9 mouse cellular contexts compared by ENCODE assay signal in genomic region chr7:100005790-100006189, GRCm38 (mm10). TPM values are rescaled to one million over a fixed set of nuclear protein-coding genes. Genes with fewer than 3 reads are reported as not detected.
DNase-seq lines count a peak whose midpoint lies in the region; ATAC-seq and TF ChIP-seq lines count a peak whose summit lies in the region.
"Had no signal": no experiment of that assay in that cellular context is flagged by ENCODE, and none has a peak within 500 bp of the region (broad histone marks: within the 10 kb centered on the region; RNA-seq: fewer than 3 reads in every experiment).

TSS of gene Chrdl2 (plus strand) at chr7:100006172.

- TF ChIP-seq CTCF in left cerebral cortex, adult 2 months (IDR thresholded peaks at IDR 0.05): no peak

- peaks cover 68% of the 10 kb centered on the region for H3K27me3 ChIP-seq in heart, embryonic 14.5 days (ENCODE audit: control insufficient read depth, insufficient read depth, low read length)
- H3K27me3 ChIP-seq in midbrain, embryonic 16.5 days (ENCODE audit: control insufficient read depth, insufficient read depth, low read depth, low read length): peaks cover 42% of the 10 kb centered on the region

- peak; percentile 24 to 36 for DNase-seq in left cerebral cortex, adult 2 months (ENCODE audit: extremely low spot score in 1 of 2, low spot score in 2 of 2)
- DNase-seq in left cerebral cortex, adult 11 months (ENCODE audit: low spot score): no peak
- peak; percentile 58 to 75 for DNase-seq in kidney, postnatal 4 days
- DNase-seq in thymus, postnatal 25 days: peak; percentile 28

- peak; percentile 30; the same call in 1 of the 2 replicates for ATAC-seq in common myeloid progenitor, adult 5-6 weeks (replicated peaks; ENCODE audit: low read depth, poor library complexity, severe bottlenecking)
- ATAC-seq in heart, embryonic 14.5 days (ENCODE audit: insufficient number of reproducible peaks, insufficient read depth, low FRiP score, low read depth): no peak
- ATAC-seq in midbrain, embryonic 16.5 days: peak; percentile 91
- ATAC-seq in monocyte, adult 5-6 weeks (replicated peaks; ENCODE audit: insufficient number of reproducible peaks, low FRiP score, low TSS enrichment, poor library complexity, severe bottlenecking): no peak

- H3K4me1 ChIP-seq in heart, embryonic 14.5 days (ENCODE audit: control insufficient read depth in 2 of 2, insufficient read depth in 2 of 2, low read length in 2 of 2): peaks cover 0 to 14% of the 10 kb centered on the region in 2 experiments; a peak in 3 of 4 replicates
- peaks cover 5% of the 10 kb centered on the region; the same call in 1 of the 2 replicates for H3K4me1 ChIP-seq in midbrain, embryonic 16.5 days (ENCODE audit: control insufficient read depth, insufficient read depth, low read length)

- no peaks in the 10 kb centered on the region for H3K9me3 ChIP-seq in heart, embryonic 14.5 days (ENCODE audit: control insufficient read depth, low read length)
- no peaks in the 10 kb centered on the region for H3K9me3 ChIP-seq in midbrain, embryonic 16.5 days (replicated peaks; ENCODE audit: control insufficient read depth, low read length, poor library complexity, severe bottlenecking)

- H3K36me3 ChIP-seq in heart, embryonic 14.5 days (ENCODE audit: control insufficient read depth, insufficient read depth, low read length): no peaks in the 10 kb centered on the region
- H3K36me3 ChIP-seq in midbrain, embryonic 16.5 days (ENCODE audit: control insufficient read depth, insufficient read depth, low read length): no peaks in the 10 kb centered on the region

- H3K27ac ChIP-seq in left cerebral cortex, adult 2 months: no peak within 1 kb of the TSS
- H3K27ac ChIP-seq in heart, embryonic 14.5 days (replicated peaks in 1 of 2; ENCODE audit: control insufficient read depth in 1 of 2, insufficient read depth in 1 of 2, low read depth in 2 of 2, low read length in 2 of 2): no peak within 1 kb of the TSS
- no peak within 1 kb of the TSS for H3K27ac ChIP-seq in midbrain, embryonic 16.5 days (ENCODE audit: low read length)

- peak within 1 kb of the TSS; percentile 44 for H3K4me3 ChIP-seq in left cerebral cortex, adult 2 months
- peak within 1 kb of the TSS; percentile 39 to 45 for H3K4me3 ChIP-seq in heart, embryonic 14.5 days (ENCODE audit: control insufficient read depth in 1 of 2, insufficient read depth in 1 of 2, low read depth in 1 of 2, low read length in 2 of 2)
- peak within 1 kb of the TSS; percentile 48 for H3K4me3 ChIP-seq in midbrain, embryonic 16.5 days (ENCODE audit: low read depth, low read length)

- H3K4me2 ChIP-seq in heart, embryonic 14.5 days (ENCODE audit: low read length): peak within 1 kb of the TSS; percentile 83
- peak within 1 kb of the TSS; percentile 93 for H3K4me2 ChIP-seq in midbrain, embryonic 16.5 days (ENCODE audit: low read length)

- WGBS in heart, embryonic 14.5 days: under 1% methylated on average over 34 of the region's 44 CpGs
- under 1% methylated on average over 41 of the region's 44 CpGs for WGBS in midbrain, embryonic 16.5 days

- intact Hi-C loops in left cerebral cortex, adult 2 months (cut with DNase I): loop anchor here (5.0 to 10.0 kb wide), 2 partner anchors 182 to 381 kb away; partner anchors contain the start of gene Tpbgl

- H3K9ac ChIP-seq in heart, embryonic 14.5 days (ENCODE audit: low read length): peak within 1 kb of the TSS; percentile 53
- H3K9ac ChIP-seq in midbrain, embryonic 16.5 days (ENCODE audit: low read depth, low read length): peak within 1 kb of the TSS; percentile 54

RNA-seq across cellular contexts. Expression of gene Chrdl2, which starts in this region (rescaled TPM):
- total RNA-seq in left cerebral cortex, adult 2 months (2021): under 1 TPM; 0.34 to 0.49 TPM
- total RNA-seq in common myeloid progenitor, adult 5-6 weeks (2017): not detected in 2 replicates
- 0.30 TPM in 1 of 2 replicates, not detected in the other for polyA plus RNA-seq in heart, embryonic 14.5 days (2014; fragmentation: Nextera tagmentation; extraction: Ambion mirVana)
- 0.12 and 0.48 TPM in 2 replicates for polyA plus RNA-seq in midbrain, embryonic 16.5 days (2015; fragmentation: Nextera tagmentation; extraction: Ambion mirVana)
- not detected in 3 replicates for total RNA-seq in monocyte, adult 5-6 weeks (2017)
- total RNA-seq: layer of hippocampus, adult 18-20 months had no signal

Comparison
In these comparisons a context has a peak if more than half of its experiments do, and no peak if none do; other contexts are left out.
1. Peak in DNase-seq and H3K4me3 ChIP-seq in left cerebral cortex, adult 2 months; RNA of the gene not detected or under 1 TPM.
2. Peak in ATAC-seq in common myeloid progenitor, adult 5-6 weeks; RNA of the gene not detected or under 1 TPM.
3. Peak in ATAC-seq, H3K4me3 ChIP-seq, H3K9ac ChIP-seq and H3K4me2 ChIP-seq in midbrain, embryonic 16.5 days; RNA of the gene not detected or under 1 TPM.